ENCODE assay signal across 9 mouse cellular contexts in genomic region chr4:124451131-124451530, GRCm38 (mm10).
DNase-seq lines count a peak whose midpoint lies in the region; ATAC-seq and TF ChIP-seq lines count a peak whose summit lies in the region.
"Had no signal": no experiment of that assay in that cellular context is flagged by ENCODE, and none has a peak within 500 bp of the region (broad histone marks: within the 10 kb centered on the region; RNA-seq: fewer than 3 reads in every experiment).

No protein-coding gene starts in this region.

- H3K27ac ChIP-seq in kidney, embryonic 14.5 days (ENCODE audit: low read depth, low read length), result no peak overlapping the region
- H3K27ac ChIP-seq in kidney, adult 2 months (ENCODE audit: insufficient read depth, low read depth, low read length), result no peak overlapping the region
- no peak overlapping the region for H3K27ac ChIP-seq in hindbrain, embryonic 13.5 days
- H3K27ac ChIP-seq: macrophage had no signal

- H3K9ac ChIP-seq in kidney, embryonic 14.5 days (ENCODE audit: low read depth, low read length), result no peak overlapping the region
- no peak overlapping the region for H3K9ac ChIP-seq in hindbrain, embryonic 13.5 days

- no peak overlapping the region for H3K4me2 ChIP-seq in kidney, embryonic 14.5 days (replicated peaks; ENCODE audit: low read depth, low read length)
- no peak overlapping the region for H3K4me2 ChIP-seq in hindbrain, embryonic 13.5 days

- H3K9me3 ChIP-seq in kidney, embryonic 14.5 days (ENCODE audit: control insufficient read depth, low read length), result no peaks in the 10 kb centered on the region
- no peaks in the 10 kb centered on the region for H3K9me3 ChIP-seq in hindbrain, embryonic 13.5 days

- H3K4me3 ChIP-seq in kidney, embryonic 14.5 days (ENCODE audit: low read length), result no peak overlapping the region
- H3K4me3 ChIP-seq in kidney, adult 2 months (ENCODE audit: insufficient read depth, low read depth, low read length), result no peak overlapping the region
- H3K4me3 ChIP-seq in hindbrain, embryonic 13.5 days, result no peak overlapping the region

- TF ChIP-seq CTCF in kidney, adult 2 months (conservative IDR thresholded peaks at IDR 0.05; ENCODE audit: insufficient read depth, insufficient read length, low read depth, low read length), result no peak

- TF ChIP-seq POLR2A in kidney, adult 2 months (IDR thresholded peaks at IDR 0.05; ENCODE audit: low read depth, low read length), result no peak

- 17% methylated on average over 3 of the region's 3 CpGs for WGBS in kidney, embryonic 14.5 days
- 25% methylated on average over 3 of the region's 3 CpGs for WGBS in kidney, adult 2 months
- WGBS in hindbrain, embryonic 13.5 days, result 2% methylated on average over 3 of the region's 3 CpGs

- peak; percentile 80 for ATAC-seq in kidney, embryonic 14.5 days (ENCODE audit: low FRiP score, low TSS enrichment)
- ATAC-seq in hindbrain, embryonic 13.5 days (ENCODE audit: low FRiP score), result 0 out of 2 replicates have a peak, but pooled peaks have one; percentile 54

- peaks cover 7% of the 10 kb centered on the region; the same call in 1 of the 2 replicates for H3K4me1 ChIP-seq in kidney, embryonic 14.5 days (ENCODE audit: control insufficient read depth, insufficient read depth, low read length)
- H3K4me1 ChIP-seq in kidney, adult 2 months (ENCODE audit: control insufficient read depth, insufficient read depth, low read length), result no peaks in the 10 kb centered on the region
- peaks cover 27% of the 10 kb centered on the region for H3K4me1 ChIP-seq in hindbrain, embryonic 13.5 days (replicated peaks)

- DNase-seq in kidney, adult 2 months, result no peak
- DNase-seq in right cerebral cortex, postnatal 10 days (ENCODE audit: low spot score in 2 of 2), result peak; percentile 64 to 78
- no peak for DNase-seq in right cerebral cortex, adult 2 months (ENCODE audit: low spot score in 2 of 2)
- peak; percentile 8 for DNase-seq in yolk sac, embryonic 10.5 days (ENCODE audit: low spot score)
- no peak for DNase-seq in gastrocnemius, adult 8-10 months (ENCODE audit: low spot score in 2 of 2)
- no peak for DNase-seq in spleen, postnatal 36 days (ENCODE audit: low spot score in 2 of 2)

- no peaks in the 10 kb centered on the region for H3K36me3 ChIP-seq in kidney, embryonic 14.5 days (ENCODE audit: control insufficient read depth, insufficient read depth, low read length)
- no peaks in the 10 kb centered on the region for H3K36me3 ChIP-seq in kidney, adult 2 months (ENCODE audit: control insufficient read depth, insufficient read depth, low read length)
- no peaks in the 10 kb centered on the region for H3K36me3 ChIP-seq in hindbrain, embryonic 13.5 days

- H3K27me3 ChIP-seq in kidney, embryonic 14.5 days (ENCODE audit: control insufficient read depth, insufficient read depth, low read length), result peaks cover 6% of the 10 kb centered on the region; the same call in 1 of the 2 replicates
- H3K27me3 ChIP-seq in kidney, adult 2 months (replicated peaks; ENCODE audit: control insufficient read depth, insufficient read depth, low read length), result no peaks in the 10 kb centered on the region
- H3K27me3 ChIP-seq in hindbrain, embryonic 13.5 days, result peaks cover 44% of the 10 kb centered on the region

Comparison
In these comparisons a context has a peak if more than half of its experiments do, and no peak if none do; other contexts are left out.
1. DNase-seq: peak in right cerebral cortex, postnatal 10 days (2 of 2) and yolk sac, embryonic 10.5 days (single experiment); none in kidney, adult 2 months (single experiment), right cerebral cortex, adult 2 months (0 of 2), gastrocnemius, adult 8-10 months (0 of 2) and spleen, postnatal 36 days (0 of 2).